Mouse (Mus musculus) retina, postnatal 1 day (tissue): ENCODE data around the gene Ceacam19.
"Not testable (repeated sequence)": the region's sequence is repeated elsewhere in the genome, so short reads cannot be mapped to it uniquely, and the experiment has no call there.

Source experiments
- DNase-seq: peaks from one replicate; pipeline ENCODE4 v3.0.0-alpha.2; 2012

Gene Ceacam19

GRCm38 (mm10) chr7:19887849-19888248 is at the start of gene Ceacam19:
Ceacam19 (minus strand) TSS chr7:19887965.
- no peak for DNase-seq

GRCm38 (mm10) chr7:19937229-19937821 is 49.6 kb upstream of the Ceacam19 start:
- DNase-seq = no peak

DNA sequence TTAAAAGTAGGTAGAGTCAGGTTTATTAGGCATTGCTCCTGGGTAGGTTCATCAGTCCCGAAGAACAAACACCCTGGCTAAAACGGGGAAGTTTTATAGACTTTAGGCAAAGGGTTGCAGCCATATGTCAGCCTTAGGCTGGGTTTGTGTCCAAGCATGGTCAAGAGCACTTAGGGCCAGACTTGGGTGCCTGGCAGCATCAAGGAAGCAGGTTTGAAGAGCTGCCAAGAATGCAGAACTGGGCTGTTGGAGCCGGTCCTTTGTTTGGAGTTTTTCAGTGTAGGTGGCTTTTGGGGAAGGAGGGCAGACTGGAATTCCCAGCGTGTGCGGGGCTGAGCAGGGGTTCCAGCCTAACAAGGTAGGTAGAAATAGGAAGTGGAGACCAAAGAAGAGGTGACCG is 48.2 kb upstream of the Ceacam19 start:
- DNase-seq = no peak

GRCm38 (mm10) chr7:19935171-19935751 is 47.5 kb upstream of the Ceacam19 start:
- no peak for DNase-seq

GRCm38 (mm10) chr7:19932877-19933809 is 45.4 kb upstream of the Ceacam19 start:
- DNase-seq = peak; percentile 58

- DNase-seq = peak; percentile 12
Measured at GRCm38 (mm10) chr7:19932133-19932876, 44.5 kb upstream of the Ceacam19 start.

DNA sequence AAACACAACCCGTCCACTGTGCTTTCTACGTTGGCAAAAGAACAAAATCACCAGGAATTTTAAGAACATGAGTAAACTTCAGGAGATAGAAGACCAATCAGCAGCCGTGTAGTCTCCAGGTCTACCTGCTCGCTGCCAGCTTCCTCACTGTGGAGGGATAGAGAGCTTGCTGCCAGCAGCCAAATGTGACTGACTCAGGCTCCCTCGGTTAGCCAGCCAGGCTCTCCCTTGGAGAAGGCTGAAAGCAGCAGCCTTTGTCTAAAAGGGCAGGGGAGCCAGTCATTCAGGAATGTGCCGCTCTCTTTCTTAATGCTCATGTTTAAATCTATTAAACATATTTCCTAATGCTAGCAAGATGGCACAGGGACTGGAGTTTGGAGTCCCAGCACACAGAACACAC is 42.7 kb upstream of the Ceacam19 start:
- DNase-seq = not testable (repeated sequence)

DNA sequence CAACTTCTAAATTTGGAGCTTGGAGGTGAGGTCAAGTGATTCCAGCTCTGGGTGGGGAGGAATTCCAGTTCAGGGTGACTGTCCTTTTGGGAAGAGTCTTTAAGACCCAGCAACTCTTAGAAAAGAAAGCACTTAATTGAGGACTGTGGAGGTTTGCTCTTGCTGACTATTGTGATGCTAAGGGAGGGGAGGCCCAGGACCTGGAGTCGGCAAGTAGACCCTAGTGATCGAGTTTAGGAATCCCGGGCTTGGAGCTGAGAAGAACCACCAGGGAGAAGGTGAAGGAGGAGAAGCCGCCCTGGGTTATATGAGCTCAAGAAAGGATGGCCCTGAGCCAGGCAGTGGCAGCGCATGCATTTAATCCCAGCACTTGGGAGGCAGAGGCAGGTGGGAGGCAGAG is 40.7 kb upstream of the Ceacam19 start:
- no peak for DNase-seq

GRCm38 (mm10) chr7:19926849-19927480 is 39.2 kb upstream of the Ceacam19 start:
- no peak for DNase-seq

DNA sequence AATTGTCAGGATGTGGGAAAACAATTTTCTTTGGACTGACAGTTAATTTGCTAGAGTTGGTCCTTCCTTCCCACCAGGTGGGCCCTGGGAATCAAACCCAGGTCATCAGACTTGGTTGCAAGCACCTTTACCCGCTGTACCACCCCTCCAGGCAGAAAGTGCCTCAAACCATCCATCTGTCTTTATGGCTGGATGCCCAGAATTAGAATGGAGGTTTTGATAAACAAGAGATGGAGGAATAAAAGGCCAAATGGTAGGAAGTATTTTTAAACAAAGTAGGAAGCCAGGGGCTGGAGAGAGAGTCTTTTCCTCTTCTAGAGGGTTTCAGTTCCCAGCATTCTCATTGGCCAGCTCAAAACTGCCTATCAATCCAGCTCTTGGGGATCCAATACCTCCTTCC is 37.6 kb upstream of the Ceacam19 start:
- DNase-seq = no peak

DNA sequence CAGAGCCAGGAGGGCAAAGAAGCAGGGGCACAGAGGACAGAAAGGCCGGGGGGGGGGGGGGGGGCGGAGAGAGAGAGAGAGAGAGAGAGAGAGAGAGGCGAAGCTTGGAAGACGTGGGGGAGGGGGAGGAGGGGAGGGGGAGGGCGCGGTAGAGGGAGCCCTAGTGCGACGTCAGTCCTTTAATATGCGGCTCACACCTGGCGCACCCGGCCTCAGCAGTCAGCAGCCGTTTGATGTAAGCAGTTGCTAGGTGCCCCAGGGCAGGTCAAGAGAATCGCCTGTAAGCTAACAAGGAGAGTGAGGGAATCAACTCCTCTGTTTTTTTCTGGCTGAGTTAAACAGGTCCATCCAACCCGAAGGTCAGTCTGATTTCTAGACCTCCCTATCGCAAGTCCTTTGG is 36.0 kb upstream of the Ceacam19 start:
- DNase-seq = peak; percentile 23

DNA sequence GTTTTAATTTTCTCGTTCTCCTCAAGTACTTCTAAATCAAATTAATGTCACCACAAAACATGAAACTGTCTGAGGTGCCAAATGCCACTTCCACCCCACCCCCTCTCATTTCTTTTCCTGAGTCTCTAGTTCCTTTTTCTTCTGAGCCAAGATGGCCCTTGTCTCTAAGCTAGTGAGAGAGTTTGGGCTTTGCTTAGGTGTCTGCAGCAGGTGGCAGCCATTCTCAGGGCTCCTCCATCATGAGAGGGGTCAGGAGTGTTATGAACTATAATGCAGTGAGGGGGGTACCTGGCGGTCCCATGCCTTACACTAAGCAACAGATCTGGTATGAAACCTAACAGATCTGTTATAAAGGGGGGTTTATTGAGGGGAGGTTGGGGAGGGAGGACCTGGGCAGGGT is 35.6 kb upstream of the Ceacam19 start:
- DNase-seq = no peak

- peak; percentile 76 for DNase-seq
Measured at GRCm38 (mm10) chr7:19920506-19921261, 32.9 kb upstream of the Ceacam19 start, which contains the start of gene Pvr. Pvr (minus strand) TSS chr7:19921160.

GRCm38 (mm10) chr7:19920166-19920505 is 32.4 kb upstream of the Ceacam19 start:
- no peak for DNase-seq

- no peak for DNase-seq
Measured at GRCm38 (mm10) chr7:19914558-19914957, 26.8 kb upstream of the Ceacam19 start.

- DNase-seq = no peak
Measured at GRCm38 (mm10) chr7:19911695-19912524, 24.1 kb upstream of the Ceacam19 start.

DNA sequence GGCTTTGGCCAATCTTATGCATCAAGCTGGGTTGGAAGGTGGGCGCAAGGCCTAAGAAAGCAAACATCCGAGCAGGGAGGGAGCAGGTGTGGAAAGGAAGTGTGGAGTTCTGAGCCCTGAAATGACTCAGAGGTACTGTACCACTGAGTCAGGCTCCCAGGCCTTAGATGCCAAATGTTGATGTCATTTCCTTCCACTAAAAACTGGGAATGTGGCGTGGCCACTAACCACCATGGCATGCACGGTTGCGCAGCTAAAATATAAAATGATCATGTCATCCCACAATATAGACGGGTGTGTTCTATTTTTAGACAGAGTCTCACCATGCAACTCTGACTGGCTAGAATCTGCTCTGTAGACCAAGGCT is 23.5 kb upstream of the Ceacam19 start:
- no peak for DNase-seq

DNA sequence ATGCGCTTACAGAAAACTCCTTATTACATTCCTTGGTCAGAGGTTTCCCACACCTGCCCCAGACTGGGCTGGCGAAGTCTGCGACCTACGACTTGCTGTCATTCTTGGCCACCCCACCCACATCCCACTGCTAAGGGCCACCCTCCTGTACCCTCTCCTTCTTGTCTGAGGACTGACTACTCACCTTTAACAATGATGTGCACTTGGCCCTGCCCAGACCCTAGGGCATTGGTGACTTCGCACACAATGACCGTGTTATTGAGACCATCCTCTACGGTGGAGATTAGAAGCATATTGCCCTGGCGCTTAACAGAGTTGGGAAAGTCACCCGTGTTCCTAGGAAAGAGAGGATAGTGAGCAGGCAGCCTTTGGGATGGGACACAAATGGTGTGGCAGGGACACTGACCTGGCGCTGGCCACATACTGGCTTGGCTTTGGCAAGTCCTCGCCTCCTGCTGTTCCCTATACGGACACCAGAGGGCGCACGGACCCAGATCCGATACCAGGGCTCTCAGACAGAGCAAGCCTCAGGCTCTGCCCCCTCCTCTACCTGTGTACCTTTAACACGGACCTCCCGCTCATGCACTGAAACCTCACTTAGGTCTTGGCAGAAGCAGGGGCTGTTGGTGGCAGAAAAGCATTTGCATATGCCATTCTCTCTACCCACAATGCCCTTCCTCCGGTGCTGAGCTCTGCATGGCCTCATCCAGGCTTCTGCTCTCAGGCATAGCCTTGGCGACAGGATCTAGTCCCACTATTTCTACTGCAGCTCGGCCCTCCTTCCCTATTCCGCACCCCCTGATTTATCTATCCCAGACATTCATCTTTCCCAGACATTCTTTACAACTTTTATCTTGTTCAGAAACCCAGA is 22.9 kb upstream of the Ceacam19 start:
- DNase-seq = peak; percentile 75

GRCm38 (mm10) chr7:19889881-19890280 is 2.1 kb upstream of the Ceacam19 start:
- DNase-seq = peak; percentile 48

DNA sequence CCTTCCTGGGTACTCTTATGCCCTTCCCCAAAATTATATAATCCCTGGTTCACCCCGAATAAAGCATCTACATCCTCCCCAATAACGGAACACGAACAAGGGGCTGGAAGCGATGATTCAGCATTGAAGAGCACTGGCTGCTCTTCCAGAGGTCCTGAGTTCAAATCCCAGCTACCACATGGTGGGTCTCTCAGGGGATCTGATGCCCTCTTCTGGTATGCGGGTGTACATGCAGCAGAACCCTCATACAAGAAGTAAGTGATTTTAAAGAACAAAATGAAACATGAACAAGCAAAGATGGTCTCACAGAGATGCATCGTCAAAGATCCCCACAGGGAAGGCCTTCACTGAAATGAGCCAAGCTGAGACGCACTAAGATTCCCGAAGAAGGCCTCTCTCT is 7.0 kb downstream of the Ceacam19 start:
- no peak for DNase-seq
